Mouse (Mus musculus) hindbrain, embryonic 13.5 days (tissue): ENCODE data around the gene Map4k1. TPM values are rescaled to one million over a fixed set of nuclear protein-coding genes. Genes with fewer than 3 reads are reported as not detected.

ENCODE experiments used
- ATAC-seq: fragments of 200-750 bp; cut with Nextera tagmentation; 2 replicates; pipeline ENCODE4 v1.8.0; 2017; ENCODE audit warnings: moderate TSS enrichment; ENCODE audit not compliant: low FRiP score
- H3K27ac ChIP-seq: fragments of 300-500 bp; sonication (generic); 2 replicates; pipeline ENCODE4 v1.5.1; 2015; ENCODE audit warnings: inconsistent platforms, mild to moderate bottlenecking, moderate library complexity
- H3K27me3 ChIP-seq: fragments of 300-500 bp; sonication (generic); 2 replicates; pipeline ENCODE4 v1.6.1; 2015; ENCODE audit warnings: mild to moderate bottlenecking, inconsistent platforms
- H3K36me3 ChIP-seq: fragments of 300-500 bp; sonication (generic); 2 replicates; pipeline ENCODE4 v1.6.1; 2015; ENCODE audit warnings: mild to moderate bottlenecking, inconsistent platforms
- H3K4me1 ChIP-seq: fragments of 300-500 bp; sonication (generic); replicated peaks from 2 replicates; pipeline ENCODE4 v1.6.1; 2015; ENCODE audit warnings: inconsistent platforms
- H3K4me2 ChIP-seq: fragments of 300-500 bp; sonication (generic); 2 replicates; pipeline ENCODE4 v1.6.1; 2015; ENCODE audit warnings: inconsistent platforms, mild to moderate bottlenecking, moderate library complexity
- H3K4me3 ChIP-seq: fragments of 300-500 bp; sonication (generic); 2 replicates; pipeline ENCODE4 v1.5.1; 2015; ENCODE audit warnings: mild to moderate bottlenecking, inconsistent platforms
- H3K9ac ChIP-seq: fragments of 300-500 bp; sonication (generic); 2 replicates; pipeline ENCODE4 v1.6.1; 2015; ENCODE audit warnings: mild to moderate bottlenecking, inconsistent platforms
- H3K9me3 ChIP-seq: fragments of 300-500 bp; sonication (generic); 2 replicates; pipeline ENCODE4 v1.6.1; 2016; ENCODE audit warnings: inconsistent platforms
- WGBS: fragments of 180-500 bp; shearing (Covaris S2); methylation state at CpG from one replicate; pipeline ENCODE4 v1.1.7; 2015; 5-methylcytosine and 5-hydroxymethylcytosine counted together
- polyA plus RNA-seq: library from polyadenylated mRNA; unstranded; fragments of >200 nt; fragmentation: Nextera tagmentation; extraction: Ambion mirVana; gene quantifications from 2 replicates; pipeline ENCODE4 v1.2.1, GENCODE M21; 2015

Map4k1 gene
- polyA plus RNA-seq, 1 experiment from 2014 or later, result 4.1 TPM

DNA sequence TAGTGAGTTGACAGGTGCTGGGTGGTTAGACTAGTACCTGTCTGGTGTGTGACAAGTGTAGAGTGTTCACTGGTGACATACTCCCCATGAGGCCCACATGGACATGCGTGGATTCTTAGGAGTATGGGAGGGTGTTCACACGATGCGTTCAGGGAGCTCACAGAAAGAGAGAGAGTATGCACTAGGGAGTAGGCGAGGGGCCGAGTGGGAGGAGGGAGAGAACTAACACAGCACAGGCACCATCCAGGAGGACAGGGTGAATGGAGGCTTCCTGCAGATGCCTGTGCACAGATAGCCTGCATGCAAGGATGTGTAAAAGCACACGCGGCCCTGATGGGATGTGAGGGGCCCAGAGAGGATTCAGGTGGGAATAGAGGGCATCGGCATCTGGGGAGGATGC, 40.6 kb downstream of the Map4k1 start:
- H3K27me3 ChIP-seq, result peaks cover 41% of the 10 kb centered on the region
- ATAC-seq, result no peak
- H3K27ac ChIP-seq, result no peak overlapping the region
- H3K9me3 ChIP-seq, result no peaks in the 10 kb centered on the region
- no peak overlapping the region for H3K9ac ChIP-seq
- H3K36me3 ChIP-seq, result no peaks in the 10 kb centered on the region
- WGBS, result 90% methylated on average over 8 of the region's 8 CpGs
- peaks cover 9% of the 10 kb centered on the region for H3K4me1 ChIP-seq
- no peak overlapping the region for H3K4me3 ChIP-seq
- H3K4me2 ChIP-seq, result no peak overlapping the region

DNA sequence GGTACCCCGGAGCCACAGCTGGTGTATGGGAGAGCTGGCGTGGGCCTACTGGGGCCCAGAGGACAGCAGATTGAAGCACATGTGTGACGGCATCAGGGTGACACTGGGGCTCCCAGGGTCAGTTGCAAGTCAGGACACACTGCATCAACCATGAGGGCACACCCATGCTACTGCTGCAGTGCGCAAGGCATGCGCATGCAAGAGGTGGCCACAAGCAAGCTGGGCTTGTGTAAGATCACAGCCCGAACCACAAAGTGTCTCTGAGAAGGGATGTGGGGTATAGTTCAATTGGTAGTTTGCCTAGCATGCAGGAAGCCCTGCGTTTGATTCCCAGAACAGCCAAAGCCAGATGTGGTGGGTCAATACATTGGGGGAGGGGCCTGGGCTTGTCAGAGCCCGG, 41.7 kb downstream of the Map4k1 start:
- no peak overlapping the region for H3K4me3 ChIP-seq
- H3K4me2 ChIP-seq, result no peak overlapping the region
- peaks cover 9% of the 10 kb centered on the region for H3K4me1 ChIP-seq
- H3K9me3 ChIP-seq, result no peaks in the 10 kb centered on the region
- no peak overlapping the region for H3K9ac ChIP-seq
- ATAC-seq, result no peak
- H3K36me3 ChIP-seq, result no peaks in the 10 kb centered on the region
- H3K27ac ChIP-seq, result no peak overlapping the region
- 87% methylated on average over 8 of the region's 8 CpGs for WGBS
- H3K27me3 ChIP-seq, result peaks cover 31% of the 10 kb centered on the region

DNA sequence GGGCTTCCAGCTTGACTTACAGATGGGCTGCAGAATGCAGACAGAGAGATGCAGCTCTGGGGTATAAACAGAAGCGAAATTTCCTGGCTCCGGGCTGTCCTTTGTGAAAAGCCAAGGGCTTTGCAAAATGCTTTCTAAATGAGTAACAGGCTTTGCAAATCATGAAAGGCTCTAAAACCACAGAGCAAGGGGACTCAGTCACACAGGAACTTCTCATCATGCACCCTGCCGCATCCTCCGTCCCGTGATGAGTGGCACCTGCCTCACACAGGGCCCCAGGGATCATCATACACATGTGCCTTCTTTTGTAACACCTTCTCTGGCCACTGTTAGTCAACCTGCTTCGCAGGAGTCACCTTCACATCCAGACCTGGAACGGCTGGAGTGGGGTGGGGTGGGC, 43.7 kb downstream of the Map4k1 start:
- 84% methylated on average over 7 of the region's 7 CpGs for WGBS
- H3K4me3 ChIP-seq, result no peak overlapping the region
- H3K4me2 ChIP-seq, result no peak overlapping the region
- H3K9ac ChIP-seq, result no peak overlapping the region
- H3K27me3 ChIP-seq, result peaks cover 10% of the 10 kb centered on the region
- no peak overlapping the region for H3K27ac ChIP-seq
- ATAC-seq, result no peak
- no peaks in the 10 kb centered on the region for H3K36me3 ChIP-seq
- H3K9me3 ChIP-seq, result no peaks in the 10 kb centered on the region
- no peaks in the 10 kb centered on the region for H3K4me1 ChIP-seq

DNA sequence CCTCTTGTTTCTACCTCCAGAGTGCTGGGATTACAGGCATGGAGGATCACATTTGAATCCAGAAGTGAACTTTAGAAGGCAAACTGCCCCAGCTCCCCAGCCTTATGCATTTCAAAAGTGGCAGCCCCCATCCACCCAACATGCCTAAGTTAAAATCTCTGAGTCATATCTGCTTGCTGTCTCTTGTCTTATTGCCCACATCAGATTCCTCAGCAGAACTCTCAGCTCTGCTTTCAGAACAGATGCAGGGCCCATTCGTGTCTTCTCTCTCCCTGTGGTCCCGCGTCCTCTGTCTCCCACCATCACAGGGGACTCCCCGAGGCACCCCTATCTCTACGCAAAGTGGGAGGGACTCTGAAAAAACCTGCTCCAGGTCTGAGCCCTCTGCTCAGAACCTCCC, 44.3 kb downstream of the Map4k1 start:
- Histone ChIP-seq H3K27me3 (peaks cover 4% of the 10 kb centered on the region), H3K27ac (no peak overlapping the region), H3K4me3 (no peak overlapping the region), H3K4me1 (no peaks in the 10 kb centered on the region), H3K9ac (no peak overlapping the region), H3K9me3 (no peaks in the 10 kb centered on the region), H3K4me2 (no peak overlapping the region), H3K36me3 (no peaks in the 10 kb centered on the region)
- ATAC-seq, result no peak
- WGBS, result 94% methylated on average over 5 of the region's 5 CpGs

DNA sequence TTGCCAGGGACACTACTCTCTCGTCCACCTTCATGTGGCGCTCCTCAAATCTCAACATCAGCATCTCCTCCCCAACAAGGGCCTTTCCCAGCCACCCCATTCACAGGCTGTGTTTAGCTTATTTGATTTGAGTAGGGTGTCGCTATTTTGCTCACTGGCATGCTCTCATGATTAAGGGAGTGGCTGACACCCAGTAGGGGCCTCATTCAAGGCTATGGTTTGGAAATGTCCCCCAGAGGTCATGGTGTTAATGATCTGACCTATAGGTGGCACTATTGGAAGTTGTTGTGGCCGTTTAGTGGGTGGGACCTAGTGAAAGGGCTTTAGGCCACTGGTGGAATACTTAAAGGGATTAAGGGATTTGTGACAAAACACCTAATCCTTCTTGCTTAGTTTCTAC, 45.0 kb downstream of the Map4k1 start:
- H3K27me3 ChIP-seq, result no peaks in the 10 kb centered on the region
- H3K36me3 ChIP-seq, result no peaks in the 10 kb centered on the region
- WGBS, result 81% methylated on average over 4 of the region's 4 CpGs
- H3K9me3 ChIP-seq, result no peaks in the 10 kb centered on the region
- no peak overlapping the region for H3K9ac ChIP-seq
- no peaks in the 10 kb centered on the region for H3K4me1 ChIP-seq
- H3K4me2 ChIP-seq, result no peak overlapping the region
- no peak overlapping the region for H3K4me3 ChIP-seq
- no peak for ATAC-seq
- H3K27ac ChIP-seq, result no peak overlapping the region

DNA sequence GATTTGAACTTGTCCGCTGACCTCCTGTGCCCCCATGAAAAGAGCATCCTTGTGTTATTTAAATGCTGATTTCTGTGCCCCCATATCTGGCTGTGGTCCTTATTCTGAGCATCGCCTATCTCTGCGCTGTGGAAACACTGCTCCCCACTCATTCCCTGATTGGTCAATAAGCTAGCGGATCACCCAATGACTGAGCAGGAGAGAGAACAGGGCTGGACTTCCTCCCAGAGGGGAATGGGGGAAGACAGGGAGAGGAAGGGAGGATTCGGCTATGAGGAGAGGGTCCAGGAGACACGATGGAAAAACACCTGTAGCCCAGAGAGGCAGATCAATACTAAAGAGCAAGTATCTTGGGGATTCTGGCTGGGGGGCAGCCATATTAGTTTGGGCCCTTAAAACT, 46.9 kb downstream of the Map4k1 start:
- no peaks in the 10 kb centered on the region for H3K9me3 ChIP-seq
- H3K36me3 ChIP-seq, result no peaks in the 10 kb centered on the region
- no peak overlapping the region for H3K4me2 ChIP-seq
- no peaks in the 10 kb centered on the region for H3K4me1 ChIP-seq
- H3K27me3 ChIP-seq, result no peaks in the 10 kb centered on the region
- H3K4me3 ChIP-seq, result no peak overlapping the region
- H3K27ac ChIP-seq, result no peak overlapping the region
- 83% methylated on average over 6 of the region's 6 CpGs for WGBS
- no peak for ATAC-seq
- no peak overlapping the region for H3K9ac ChIP-seq

DNA sequence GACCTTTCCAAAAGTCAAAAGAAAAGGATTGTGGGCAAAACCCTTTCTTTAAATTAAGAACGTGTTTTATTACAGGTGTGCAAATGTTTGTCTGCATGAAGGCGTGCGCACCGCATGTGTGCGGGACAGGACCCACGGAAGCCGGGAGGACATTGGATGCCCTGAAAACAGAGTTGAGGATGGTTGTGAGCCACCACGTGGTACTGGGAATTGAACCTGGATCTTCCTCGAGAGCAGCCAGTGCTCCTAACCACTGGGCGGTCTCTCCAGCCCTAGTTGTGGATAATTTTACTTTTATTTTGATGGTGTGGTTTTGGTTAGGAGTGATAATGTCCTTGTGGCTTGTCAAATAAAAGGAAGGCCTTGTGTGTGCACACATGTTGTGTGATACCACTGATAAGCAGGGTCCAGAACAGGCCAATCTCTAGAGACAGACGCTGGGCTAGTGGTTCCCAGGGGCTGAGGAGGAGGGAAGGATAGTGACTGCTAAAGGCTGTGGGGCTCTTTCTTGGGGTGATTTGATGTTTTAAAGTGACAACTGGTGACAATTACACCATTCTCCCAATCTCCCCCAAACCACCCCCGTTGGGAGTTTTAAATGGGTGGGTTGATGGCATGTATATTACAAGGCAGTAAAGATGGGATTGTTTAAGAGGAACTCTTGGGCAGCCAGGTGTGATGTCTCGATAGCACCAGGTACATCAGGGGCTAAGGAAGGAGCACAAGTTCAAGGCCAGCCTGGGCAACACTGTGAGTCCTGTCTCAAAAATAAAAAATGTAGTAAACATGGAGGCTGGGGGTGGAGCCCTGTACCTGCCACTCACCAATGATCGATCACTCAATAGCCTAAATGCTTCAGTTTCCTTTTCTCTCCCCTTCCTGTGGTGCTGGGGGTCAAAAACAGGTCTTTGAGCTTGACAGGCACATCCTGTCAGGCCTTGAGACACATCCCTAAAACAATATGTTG, 48.1 kb downstream of the Map4k1 start:
- H3K36me3 ChIP-seq, result no peaks in the 10 kb centered on the region
- no peak overlapping the region for H3K4me3 ChIP-seq
- no peak overlapping the region for H3K4me2 ChIP-seq
- H3K4me1 ChIP-seq, result no peaks in the 10 kb centered on the region
- WGBS, result 89% methylated on average over 14 of the region's 14 CpGs
- H3K9me3 ChIP-seq, result no peaks in the 10 kb centered on the region
- no peak for ATAC-seq
- no peaks in the 10 kb centered on the region for H3K27me3 ChIP-seq
- H3K27ac ChIP-seq, result no peak overlapping the region
- no peak overlapping the region for H3K9ac ChIP-seq

DNA sequence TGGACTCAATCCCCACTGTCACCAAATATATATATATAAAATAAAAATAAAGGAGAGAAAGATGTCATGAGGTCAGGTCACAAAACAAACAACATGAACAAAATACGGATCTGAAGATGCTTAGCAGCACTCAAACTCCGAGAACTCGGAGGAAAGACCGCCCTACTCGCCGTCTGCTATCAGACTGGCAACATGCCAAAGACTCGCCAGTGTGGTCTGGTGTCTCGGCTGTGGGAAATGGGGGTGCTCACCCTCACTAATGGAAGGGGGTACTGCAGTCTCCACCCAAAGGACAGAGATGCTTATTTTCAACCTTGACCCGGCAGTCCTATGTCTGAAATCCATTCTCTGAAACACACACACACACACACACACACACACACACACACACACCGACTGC, 49.8 kb downstream of the Map4k1 start:
- no peaks in the 10 kb centered on the region for H3K27me3 ChIP-seq
- H3K36me3 ChIP-seq, result no peaks in the 10 kb centered on the region
- H3K4me3 ChIP-seq, result no peak overlapping the region
- no peak overlapping the region for H3K27ac ChIP-seq
- ATAC-seq, result no peak
- H3K9me3 ChIP-seq, result peaks cover 2% of the 10 kb centered on the region; the same call in 1 of the 2 replicates
- H3K4me1 ChIP-seq, result no peaks in the 10 kb centered on the region
- WGBS, result 74% methylated on average over 10 of the region's 10 CpGs
- H3K9ac ChIP-seq, result no peak overlapping the region
- H3K4me2 ChIP-seq, result no peak overlapping the region

DNA sequence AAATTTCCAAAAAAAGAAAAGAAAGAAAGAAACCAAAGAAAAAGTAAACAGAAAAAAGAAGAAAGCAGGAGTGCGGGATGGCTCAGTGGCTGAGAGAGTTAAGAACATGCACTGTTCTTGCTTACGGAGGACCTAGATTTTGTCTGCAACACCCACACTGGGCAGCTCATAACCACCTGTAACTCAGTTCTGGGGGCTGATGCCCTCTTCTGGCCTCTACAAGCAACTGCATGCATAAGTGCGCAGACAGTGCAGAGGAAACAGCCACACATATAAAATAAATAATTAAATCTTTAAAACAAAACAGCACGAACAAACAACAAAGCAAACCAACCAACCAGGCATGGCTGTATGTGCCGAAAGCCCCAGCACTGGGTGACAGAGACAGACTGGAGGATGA, 50.8 kb downstream of the Map4k1 start:
- Histone ChIP-seq H3K27ac (no peak overlapping the region), H3K4me3 (no peak overlapping the region), H3K4me1 (no peaks in the 10 kb centered on the region), H3K9ac (no peak overlapping the region), H3K9me3 (peaks cover 2% of the 10 kb centered on the region; the same call in 1 of the 2 replicates), H3K36me3 (no peaks in the 10 kb centered on the region), H3K27me3 (no peaks in the 10 kb centered on the region), H3K4me2 (no peak overlapping the region)
- 83% methylated on average over 5 of the region's 5 CpGs for WGBS
- ATAC-seq, result no peak

DNA sequence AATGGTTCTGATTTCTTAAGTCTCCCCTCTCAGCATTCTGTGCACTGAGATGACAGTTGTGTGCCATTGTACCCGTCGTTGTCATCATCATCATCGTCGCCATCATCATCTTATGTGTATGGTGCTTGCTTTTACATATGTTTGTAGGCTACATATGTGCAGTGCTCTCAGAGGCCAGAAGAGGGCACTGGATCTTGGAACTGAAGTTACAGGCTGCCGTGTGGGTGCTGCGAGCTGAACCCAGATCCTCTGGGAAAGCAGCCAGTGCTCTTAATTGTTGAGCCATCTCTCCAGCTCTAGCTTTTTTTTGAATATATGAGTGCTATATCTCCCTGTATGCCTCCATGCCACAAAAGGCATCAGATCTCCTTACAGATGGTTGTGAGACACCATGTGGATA, 55.4 kb downstream of the Map4k1 start:
- H3K4me2 ChIP-seq, result no peak overlapping the region
- no peak overlapping the region for H3K27ac ChIP-seq
- no peak for ATAC-seq
- no peak overlapping the region for H3K9ac ChIP-seq
- H3K36me3 ChIP-seq, result no peaks in the 10 kb centered on the region
- H3K27me3 ChIP-seq, result no peaks in the 10 kb centered on the region
- H3K4me3 ChIP-seq, result no peak overlapping the region
- H3K9me3 ChIP-seq, result peaks cover 2% of the 10 kb centered on the region; the same call in 1 of the 2 replicates
- peaks cover 12% of the 10 kb centered on the region for H3K4me1 ChIP-seq
- WGBS, result 85% methylated on average over 6 of the region's 6 CpGs

DNA sequence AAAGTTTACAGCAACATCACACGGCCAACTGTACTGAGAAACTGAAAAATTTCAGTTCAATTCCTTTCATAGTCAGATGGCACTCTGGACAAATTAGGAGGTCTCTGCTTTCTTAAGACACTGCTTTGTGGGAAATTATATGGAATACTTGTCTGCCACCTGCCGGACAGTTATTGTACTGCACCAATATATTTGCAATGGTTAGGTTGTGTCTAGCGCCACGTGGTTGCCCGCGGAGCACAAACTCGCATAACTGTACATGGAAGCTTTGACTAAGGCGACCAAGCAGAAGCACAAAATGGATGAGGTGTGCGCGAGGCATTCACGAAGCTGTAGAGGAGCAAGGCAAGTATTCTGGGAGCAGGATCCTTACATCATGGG, 57.7 kb downstream of the Map4k1 start:
- peaks cover 2% of the 10 kb centered on the region; the same call in 1 of the 2 replicates for H3K9me3 ChIP-seq
- H3K4me1 ChIP-seq, result peaks cover 18% of the 10 kb centered on the region
- 1% methylated on average over 11 of the region's 11 CpGs for WGBS
- no peaks in the 10 kb centered on the region for H3K27me3 ChIP-seq
- peak overlapping the region; percentile 73 for H3K4me2 ChIP-seq
- ATAC-seq, result peak; percentile 43
- H3K4me3 ChIP-seq, result peak overlapping the region; percentile 41
- no peaks in the 10 kb centered on the region for H3K36me3 ChIP-seq
- peak overlapping the region; percentile 74 for H3K9ac ChIP-seq
- H3K27ac ChIP-seq, result peak overlapping the region; percentile 60; the same call in 1 of the 2 replicates

DNA sequence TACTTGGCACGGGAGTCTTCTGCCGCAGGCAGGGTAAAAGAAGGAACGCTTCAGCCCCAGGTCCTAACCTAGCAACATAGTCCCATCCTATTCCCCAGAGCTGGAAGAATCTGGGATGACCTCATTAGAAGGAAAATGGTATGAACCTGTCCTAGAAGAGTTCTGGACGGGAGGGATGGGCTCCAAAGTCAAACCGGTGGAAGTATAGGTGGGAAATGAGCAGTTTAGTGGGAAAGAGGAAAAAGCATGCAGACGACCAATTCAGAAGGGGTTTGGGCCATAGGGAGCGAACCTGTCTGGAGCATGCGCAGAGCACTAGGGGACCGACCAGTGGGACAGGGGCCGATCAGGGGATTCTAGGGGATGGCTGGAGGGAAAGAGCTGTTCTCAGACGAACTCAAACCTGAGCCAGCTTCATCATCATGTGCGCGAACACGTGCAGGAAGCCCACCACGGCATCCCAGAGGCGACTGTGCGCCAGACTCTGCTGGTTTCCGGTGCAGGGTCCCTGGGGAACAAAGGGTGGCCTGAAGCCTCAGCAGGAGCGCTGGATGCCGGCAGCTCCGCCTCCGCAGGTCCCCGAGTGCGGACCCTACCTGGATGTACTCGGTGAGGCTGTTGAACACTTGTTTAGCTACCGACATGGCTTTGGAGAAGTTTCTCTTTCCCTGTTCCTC, 58.3 kb downstream of the Map4k1 start:
- Histone ChIP-seq H3K9ac (peak overlapping the region; percentile 74), H3K4me2 (peak overlapping the region; percentile 73), H3K4me1 (peaks cover 18% of the 10 kb centered on the region), H3K36me3 (no peaks in the 10 kb centered on the region), H3K27me3 (no peaks in the 10 kb centered on the region), H3K4me3 (peak overlapping the region; percentile 41), H3K9me3 (peaks cover 2% of the 10 kb centered on the region; the same call in 1 of the 2 replicates), H3K27ac (peak overlapping the region; percentile 60)
- peak; percentile 30 for ATAC-seq
- WGBS, result 2% methylated on average over 26 of the region's 26 CpGs
